Mouse (Mus musculus) MEL (cell line): ENCODE results near the gene Mylk.

Experiments used
- CTCF ChIP-seq, 3 experiments: IDR thresholded peaks in 2 of 3; conservative IDR thresholded peaks in 1 of 3; 2 replicates each; pipeline ENCODE4 v1.5.1; 2011 to 2012; ENCODE audit warnings: low read length in 3 of 3, low read depth in 2 of 3, mild to moderate bottlenecking in 2 of 3, improper control_type of control experiment in 1 of 3, inconsistent platforms in 1 of 3, mixed read lengths in 1 of 3, moderate library complexity in 1 of 3; ENCODE audit not compliant: control insufficient read depth in 1 of 3, insufficient read depth in 1 of 3, poor library complexity in 1 of 3, severe bottlenecking in 1 of 3
- MAX ChIP-seq: IDR thresholded peaks from 2 replicates; pipeline ENCODE4 v1.6.1; 2011; ENCODE audit warnings: low read length, improper control_type of control experiment
- MAZ ChIP-seq: IDR thresholded peaks from 2 replicates; pipeline ENCODE4 v1.6.1; 2012; ENCODE audit warnings: low read depth, mild to moderate bottlenecking, inconsistent platforms, low read length, improper control_type of control experiment
- NRF1 ChIP-seq: IDR thresholded peaks from 2 replicates; pipeline ENCODE4 v1.6.1; 2014; ENCODE audit warnings: low read depth, mild to moderate bottlenecking, inconsistent platforms, low read length, improper control_type of control experiment, moderate library complexity; ENCODE audit not compliant: poor library complexity, insufficient read depth, severe bottlenecking
- POLR2A ChIP-seq, 2 experiments: IDR thresholded peaks; 2 replicates each; pipeline ENCODE4 v1.6.1; 2011 to 2012; ENCODE audit warnings: low read length in 2 of 2, mild to moderate bottlenecking in 2 of 2, control low read depth in 1 of 2, improper control_type of control experiment in 1 of 2, low read depth in 1 of 2, moderate library complexity in 1 of 2; ENCODE audit not compliant: control insufficient read depth in 1 of 2, insufficient read depth in 1 of 2, poor library complexity in 1 of 2
- TAL1 ChIP-seq: IDR thresholded peaks from 2 replicates; pipeline ENCODE4 v1.6.1; 2012; ENCODE audit warnings: mild to moderate bottlenecking, inconsistent platforms, low read length, moderate library complexity, mixed read lengths
- USF1 ChIP-seq: IDR thresholded peaks from 2 replicates; pipeline ENCODE4 v1.6.1; 2014; ENCODE audit warnings: low read depth, mild to moderate bottlenecking, inconsistent platforms, low read length, improper control_type of control experiment, moderate library complexity

- TF ChIP-seq NRF1 (no peak), CTCF (IDR thresholded peaks at IDR 0.05 in 2 of 3, conservative IDR thresholded peaks at IDR 0.05 in 1 of 3; ENCODE audit: control insufficient read depth in 1 of 3, insufficient read depth in 1 of 3, low read depth in 2 of 3, low read length in 3 of 3, poor library complexity in 1 of 3, severe bottlenecking in 1 of 3) (no peak), MAZ (no peak), POLR2A (IDR thresholded peaks at IDR 0.05; ENCODE audit: control insufficient read depth in 1 of 2, insufficient read depth in 1 of 2, low read depth in 1 of 2, low read length in 2 of 2, poor library complexity in 1 of 2) (no peak), USF1 (no peak), MAX (no peak), TAL1 (no peak)
Observed at GRCm38 (mm10) chr16:35018470-35018974, 273.5 kb downstream of the Mylk start.
